Mouse (Mus musculus): ENCODE data around the gene Olfr1446. TPM values are rescaled to one million over a fixed set of nuclear protein-coding genes. Genes with fewer than 3 reads are reported as not detected.

Gene Olfr1446
- polyA plus RNA-seq (2014; fragmentation: Illumina TruSeq; extraction: RNeasy Lipid Tissue Mini Kit (QIAGEN cat#74804); ENCODE audit: insufficient read depth, low read depth, low replicate concordance): not detected

GRCm38 (mm10) chr19:12893424-12893823, at the start of gene Olfr1446:
TSS of gene Olfr1446 (minus strand) at chr19:12893524.

GRCm38 (mm10) chr19:12930540-12930939, 37.2 kb upstream of the Olfr1446 start, which contains the start of gene Olfr1449:
TSS of gene Olfr1449 (plus strand) at chr19:12930840.

GRCm38 (mm10) chr19:12924319-12924718, 31.0 kb upstream of the Olfr1446 start, which contains the start of gene Olfr1448:
TSS of gene Olfr1448 (minus strand) at chr19:12924419.

GRCm38 (mm10) chr19:12903643-12904042, 10.3 kb upstream of the Olfr1446 start, which contains the start of gene Olfr1447:
TSS of gene Olfr1447 (minus strand) at chr19:12903743.

GRCm38 (mm10) chr19:12883555-12883954, 9.8 kb downstream of the Olfr1446 start, which contains the start of gene Olfr1445:
TSS of gene Olfr1445 (plus strand) at chr19:12883855.

GRCm38 (mm10) chr19:12856983-12857382, 36.3 kb downstream of the Olfr1446 start, which contains the start of gene Olfr1444:
TSS of gene Olfr1444 (plus strand) at chr19:12857283.

GRCm38 (mm10) chr19:12846382-12846781, 46.9 kb downstream of the Olfr1446 start, which contains the start of gene Gm5244:
TSS of gene Gm5244 (plus strand) at chr19:12846682.

Other genes with a start within 250 kb of the Olfr1446 start
- not detected for gene Olfr1442, start 223.1 kb downstream of the Olfr1446 start, polyA plus RNA-seq (2014; fragmentation: Illumina TruSeq; extraction: RNeasy Lipid Tissue Mini Kit (QIAGEN cat#74804); ENCODE audit: insufficient read depth, low read depth, low replicate concordance)
- not detected for gene Olfr1443, start 215.4 kb downstream of the Olfr1446 start, polyA plus RNA-seq (2014; fragmentation: Illumina TruSeq; extraction: RNeasy Lipid Tissue Mini Kit (QIAGEN cat#74804); ENCODE audit: insufficient read depth, low read depth, low replicate concordance)
- not detected for gene Keg1, start 197.7 kb downstream of the Olfr1446 start, polyA plus RNA-seq (2014; fragmentation: Illumina TruSeq; extraction: RNeasy Lipid Tissue Mini Kit (QIAGEN cat#74804); ENCODE audit: insufficient read depth, low read depth, low replicate concordance)
- gene Cntf, start 127.9 kb downstream of the Olfr1446 start, polyA plus RNA-seq (2014; fragmentation: Illumina TruSeq; extraction: RNeasy Lipid Tissue Mini Kit (QIAGEN cat#74804); ENCODE audit: insufficient read depth, low read depth, low replicate concordance): 1.2 TPM
- 25.7 TPM for gene Zfp91, start 97.4 kb downstream of the Olfr1446 start, polyA plus RNA-seq (2014; fragmentation: Illumina TruSeq; extraction: RNeasy Lipid Tissue Mini Kit (QIAGEN cat#74804); ENCODE audit: insufficient read depth, low read depth, low replicate concordance)
- 7.3 TPM for gene Lpxn, start 97.3 kb downstream of the Olfr1446 start, polyA plus RNA-seq (2014; fragmentation: Illumina TruSeq; extraction: RNeasy Lipid Tissue Mini Kit (QIAGEN cat#74804); ENCODE audit: insufficient read depth, low read depth, low replicate concordance)
- not detected for gene Gm5244, start 46.8 kb downstream of the Olfr1446 start, polyA plus RNA-seq (2014; fragmentation: Illumina TruSeq; extraction: RNeasy Lipid Tissue Mini Kit (QIAGEN cat#74804); ENCODE audit: insufficient read depth, low read depth, low replicate concordance)
- gene Olfr1444, start 36.2 kb downstream of the Olfr1446 start, polyA plus RNA-seq (2014; fragmentation: Illumina TruSeq; extraction: RNeasy Lipid Tissue Mini Kit (QIAGEN cat#74804); ENCODE audit: insufficient read depth, low read depth, low replicate concordance): not detected
- not detected for gene Olfr1445, start 9.7 kb downstream of the Olfr1446 start, polyA plus RNA-seq (2014; fragmentation: Illumina TruSeq; extraction: RNeasy Lipid Tissue Mini Kit (QIAGEN cat#74804); ENCODE audit: insufficient read depth, low read depth, low replicate concordance)
- gene Olfr1447, start 10.2 kb upstream of the Olfr1446 start, polyA plus RNA-seq (2014; fragmentation: Illumina TruSeq; extraction: RNeasy Lipid Tissue Mini Kit (QIAGEN cat#74804); ENCODE audit: insufficient read depth, low read depth, low replicate concordance): not detected
- gene Olfr1448, start 30.9 kb upstream of the Olfr1446 start, polyA plus RNA-seq (2014; fragmentation: Illumina TruSeq; extraction: RNeasy Lipid Tissue Mini Kit (QIAGEN cat#74804); ENCODE audit: insufficient read depth, low read depth, low replicate concordance): not detected
- gene Olfr1449, start 37.3 kb upstream of the Olfr1446 start, polyA plus RNA-seq (2014; fragmentation: Illumina TruSeq; extraction: RNeasy Lipid Tissue Mini Kit (QIAGEN cat#74804); ENCODE audit: insufficient read depth, low read depth, low replicate concordance): not detected
- gene Olfr1450, start 56.7 kb upstream of the Olfr1446 start, polyA plus RNA-seq (2014; fragmentation: Illumina TruSeq; extraction: RNeasy Lipid Tissue Mini Kit (QIAGEN cat#74804); ENCODE audit: insufficient read depth, low read depth, low replicate concordance): not detected
- not detected for gene Olfr1451, start 101.5 kb upstream of the Olfr1446 start, polyA plus RNA-seq (2014; fragmentation: Illumina TruSeq; extraction: RNeasy Lipid Tissue Mini Kit (QIAGEN cat#74804); ENCODE audit: insufficient read depth, low read depth, low replicate concordance)
- not detected for gene Olfr1453, start 134.8 kb upstream of the Olfr1446 start, polyA plus RNA-seq (2014; fragmentation: Illumina TruSeq; extraction: RNeasy Lipid Tissue Mini Kit (QIAGEN cat#74804); ENCODE audit: insufficient read depth, low read depth, low replicate concordance)
- not detected for gene Olfr1454, start 167.1 kb upstream of the Olfr1446 start, polyA plus RNA-seq (2014; fragmentation: Illumina TruSeq; extraction: RNeasy Lipid Tissue Mini Kit (QIAGEN cat#74804); ENCODE audit: insufficient read depth, low read depth, low replicate concordance)
- gene Olfr1457, start 204.4 kb upstream of the Olfr1446 start, polyA plus RNA-seq (2014; fragmentation: Illumina TruSeq; extraction: RNeasy Lipid Tissue Mini Kit (QIAGEN cat#74804); ENCODE audit: insufficient read depth, low read depth, low replicate concordance): not detected
- gene Olfr1458, start 213.3 kb upstream of the Olfr1446 start, polyA plus RNA-seq (2014; fragmentation: Illumina TruSeq; extraction: RNeasy Lipid Tissue Mini Kit (QIAGEN cat#74804); ENCODE audit: insufficient read depth, low read depth, low replicate concordance): not detected